Mouse (Mus musculus) liver, adult 2 months (tissue): Measurements from ENCODE around the gene Slc22a23. TPM values are rescaled to one million over a fixed set of nuclear protein-coding genes. Genes with fewer than 3 reads are reported as not detected.

ENCODE experiments used
- DNase-seq: peaks from one replicate; pipeline ENCODE4 v3.0.0-alpha.2; 2011; ENCODE audit warnings: low read depth, low spot score; ENCODE audit errors: extremely low read depth
- H3K27ac ChIP-seq: fragments of 200-500 bp; replicated peaks from 2 replicates; pipeline ENCODE4 v1.5.1; 2012; ENCODE audit warnings: low read depth, mild to moderate bottlenecking, control low read depth, inconsistent platforms, low read length; ENCODE audit not compliant: insufficient read depth
- H3K27me3 ChIP-seq: fragments of 200-500 bp; 2 replicates; pipeline ENCODE4 v1.6.1; 2012; ENCODE audit warnings: mild to moderate bottlenecking, moderate library complexity, low read length, inconsistent platforms; ENCODE audit not compliant: control insufficient read depth, insufficient read depth
- H3K36me3 ChIP-seq: fragments of 200-500 bp; 2 replicates; pipeline ENCODE4 v1.6.1; 2012; ENCODE audit warnings: low read length, inconsistent platforms; ENCODE audit not compliant: control insufficient read depth, insufficient read depth
- H3K4me1 ChIP-seq: fragments of 200-500 bp; 2 replicates; pipeline ENCODE4 v1.6.1; 2011; ENCODE audit warnings: low read length; ENCODE audit not compliant: control insufficient read depth, insufficient read depth
- H3K4me3 ChIP-seq: fragments of 200-500 bp; 2 replicates; pipeline ENCODE4 v1.5.1; 2011; ENCODE audit warnings: low read depth, mild to moderate bottlenecking, control low read depth, low read length, moderate library complexity; ENCODE audit not compliant: insufficient read depth
- H3K79me2 ChIP-seq: fragments of 200-500 bp; 2 replicates; pipeline ENCODE4 v1.6.1; 2012; ENCODE audit warnings: inconsistent platforms, mild to moderate bottlenecking, low read length, moderate library complexity; ENCODE audit not compliant: control insufficient read depth, insufficient read depth
- H3K9ac ChIP-seq: fragments of 200-500 bp; 2 replicates; pipeline ENCODE4 v1.6.1; 2012; ENCODE audit warnings: low read depth, mild to moderate bottlenecking, control low read depth, inconsistent platforms, low read length
- CTCF ChIP-seq: fragments of 200-500 bp; IDR thresholded peaks from 2 replicates; pipeline ENCODE4 v1.5.1; 2011; ENCODE audit warnings: low read depth, low read length, control low read depth
- POLR2A ChIP-seq: fragments of 200-500 bp; IDR thresholded peaks from 2 replicates; pipeline ENCODE4 v1.6.1; 2011; ENCODE audit warnings: low read length, control low read depth; ENCODE audit not compliant: insufficient read depth; ENCODE audit errors: extremely low read depth
- WGBS: fragments of 180-500 bp; shearing (Covaris S2); methylation state at CpG from one replicate; pipeline ENCODE4 v1.1.7; 2018; 5-methylcytosine and 5-hydroxymethylcytosine counted together
- polyA plus RNA-seq: library from polyadenylated mRNA; depleted of rRNA; stranded (reverse); fragments of >200 nt; gene quantifications from 2 replicates; pipeline ENCODE4 v1.2.3, GENCODE M21; 2012
- total RNA-seq: library from RNA; depleted of rRNA; stranded (reverse); fragments of >200 nt; gene quantifications from 2 replicates; pipeline ENCODE4 v1.2.3, GENCODE M21; 2014

Slc22a23 gene
- total and polyA plus RNA-seq, 2 experiments, result 31.6 to 50.6 TPM

GRCm38 (mm10) chr13:34294212-34294611 lies 50.8 kb downstream of the Slc22a23 start:
- Histone ChIP-seq H3K4me3 (no peak overlapping the region), H3K27ac (peak overlapping the region; percentile 31; the same call in 1 of the 2 replicates), H3K4me1 (peaks cover 30% of the 10 kb centered on the region), H3K79me2 (peaks cover 17% of the 10 kb centered on the region; the same call in 1 of the 2 replicates), H3K36me3 (peaks cover 22% of the 10 kb centered on the region), H3K27me3 (no peaks in the 10 kb centered on the region), H3K9ac (no peak overlapping the region)
- WGBS, result 66% methylated on average over 4 of the region's 4 CpGs
- no peak for DNase-seq
- TF ChIP-seq POLR2A (no peak), CTCF (no peak)

- H3K36me3 ChIP-seq, result peaks cover 9% of the 10 kb centered on the region
- WGBS, result 14% methylated on average over 2 of the region's 2 CpGs
- no peak for TF ChIP-seq POLR2A
- TF ChIP-seq CTCF, result no peak
- H3K4me3 ChIP-seq, result no peak overlapping the region
- H3K9ac ChIP-seq, result 0 out of 2 replicates have a peak overlapping the region, but pooled peaks have one; percentile 12
- H3K27ac ChIP-seq, result peak overlapping the region; percentile 74
- peaks cover 36% of the 10 kb centered on the region for H3K4me1 ChIP-seq
- peak; percentile 97 for DNase-seq
- no peaks in the 10 kb centered on the region for H3K27me3 ChIP-seq
- peaks cover 9% of the 10 kb centered on the region; the same call in 1 of the 2 replicates for H3K79me2 ChIP-seq
Observed at GRCm38 (mm10) chr13:34292042-34292441, 52.9 kb downstream of the Slc22a23 start.

GRCm38 (mm10) chr13:34290346-34290745 lies 54.6 kb downstream of the Slc22a23 start:
- Histone ChIP-seq H3K27ac (peak overlapping the region; percentile 71), H3K9ac (no peak overlapping the region), H3K4me3 (no peak overlapping the region), H3K4me1 (peaks cover 41% of the 10 kb centered on the region), H3K27me3 (no peaks in the 10 kb centered on the region), H3K36me3 (peaks cover 4% of the 10 kb centered on the region; the same call in 1 of the 2 replicates), H3K79me2 (peaks cover 21% of the 10 kb centered on the region; the same call in 1 of the 2 replicates)
- DNase-seq, result peak; percentile 92
- WGBS, result 25% methylated on average over 1 of the region's 1 CpGs
- TF ChIP-seq CTCF (no peak), POLR2A (no peak)

GRCm38 (mm10) chr13:34289567-34289966 lies 55.4 kb downstream of the Slc22a23 start:
- peak overlapping the region; percentile 76 for H3K27ac ChIP-seq
- peaks cover 41% of the 10 kb centered on the region for H3K4me1 ChIP-seq
- no peak overlapping the region for H3K4me3 ChIP-seq
- H3K36me3 ChIP-seq, result peaks cover 4% of the 10 kb centered on the region; the same call in 1 of the 2 replicates
- no peak for DNase-seq
- TF ChIP-seq POLR2A, result no peak
- TF ChIP-seq CTCF, result no peak
- H3K27me3 ChIP-seq, result no peaks in the 10 kb centered on the region
- WGBS, result 85% methylated on average over 2 of the region's 2 CpGs
- no peak overlapping the region for H3K9ac ChIP-seq
- peaks cover 23% of the 10 kb centered on the region; the same call in 1 of the 2 replicates for H3K79me2 ChIP-seq

GRCm38 (mm10) chr13:34288129-34288528 lies 56.9 kb downstream of the Slc22a23 start:
- Histone ChIP-seq H3K79me2 (peaks cover 31% of the 10 kb centered on the region; the same call in 1 of the 2 replicates), H3K27me3 (no peaks in the 10 kb centered on the region), H3K36me3 (peaks cover 2% of the 10 kb centered on the region; the same call in 1 of the 2 replicates), H3K27ac (peak overlapping the region; percentile 85), H3K4me1 (peaks cover 38% of the 10 kb centered on the region), H3K4me3 (no peak overlapping the region), H3K9ac (no peak overlapping the region)
- no peak for DNase-seq
- 33% methylated on average over 2 of the region's 2 CpGs for WGBS
- no peak for TF ChIP-seq POLR2A

- peak; percentile 96 for DNase-seq
- Histone ChIP-seq H3K36me3 (peaks cover 2% of the 10 kb centered on the region; the same call in 1 of the 2 replicates), H3K4me1 (peaks cover 35% of the 10 kb centered on the region), H3K9ac (no peak overlapping the region), H3K27me3 (no peaks in the 10 kb centered on the region), H3K4me3 (no peak overlapping the region), H3K79me2 (peaks cover 31% of the 10 kb centered on the region; the same call in 1 of the 2 replicates), H3K27ac (peak overlapping the region; percentile 93)
- no peak for TF ChIP-seq POLR2A
- 14% methylated on average over 9 of the region's 9 CpGs for WGBS
Observed at GRCm38 (mm10) chr13:34287601-34288083, 57.3 kb downstream of the Slc22a23 start.
